Mouse (Mus musculus): ENCODE results near the gene Pak6.

Pak6 gene

DNA sequence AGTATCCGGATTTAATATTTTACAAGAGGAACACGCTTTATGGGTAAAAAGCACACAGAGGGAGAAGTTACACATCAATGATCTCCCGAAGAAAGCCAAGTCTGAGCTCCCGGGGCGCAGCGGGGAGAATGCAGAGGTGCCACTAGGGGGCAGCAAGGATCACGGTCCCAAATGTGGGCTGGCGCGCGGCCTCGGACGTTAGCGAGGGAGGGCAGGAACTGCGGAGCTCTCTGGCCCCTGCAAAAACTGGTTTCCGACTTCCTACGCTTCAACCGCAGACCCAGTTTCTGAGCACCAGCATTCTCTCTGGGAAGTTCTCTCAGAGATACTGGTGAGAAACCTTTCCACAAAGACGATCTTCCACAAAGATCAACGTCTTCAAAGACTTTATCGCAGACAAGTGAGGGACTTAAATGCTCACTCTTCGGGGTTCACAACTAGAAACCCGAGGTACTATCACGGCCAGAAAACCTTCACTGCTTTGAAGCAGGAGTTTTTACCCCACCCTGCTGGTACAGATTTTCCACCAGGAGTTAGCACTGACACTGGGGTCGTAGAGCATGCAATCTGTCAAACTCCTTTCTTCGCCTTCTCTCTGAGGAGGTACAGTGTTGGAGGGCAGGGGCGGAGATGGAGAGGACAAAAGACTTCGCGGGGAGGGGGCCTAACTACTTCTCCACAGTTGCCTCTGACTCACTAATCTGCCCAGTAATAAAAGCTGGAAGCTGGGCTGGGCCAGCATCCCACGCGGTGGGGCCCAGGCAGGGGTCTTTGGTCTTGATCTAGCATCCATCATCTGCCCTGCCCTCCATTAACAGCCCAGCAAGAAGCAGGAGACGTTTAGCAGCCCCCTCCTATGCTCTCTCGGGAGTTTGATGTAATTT is 37.3 kb downstream of the Pak6 start:
- DNase-seq: peak; percentile 84 to 87

DNA sequence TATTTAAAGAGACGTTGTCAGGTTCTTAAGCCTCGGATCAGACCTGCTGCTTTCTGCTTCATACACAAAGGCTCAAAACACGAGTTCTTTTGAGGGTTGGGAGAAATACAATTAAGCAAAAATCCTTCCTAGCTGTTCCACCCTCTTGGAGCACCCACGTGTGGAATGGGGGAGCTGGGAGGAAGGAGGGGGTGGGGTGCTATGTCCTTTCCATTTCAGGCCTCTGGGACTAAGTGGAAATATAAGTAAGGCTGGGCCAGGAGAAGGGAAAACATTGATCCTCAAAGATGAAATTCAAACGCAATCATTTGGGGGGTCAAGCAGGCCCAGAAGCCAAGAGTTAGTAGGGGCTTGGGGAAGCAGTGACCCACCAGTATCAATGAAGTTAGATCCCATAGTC is 38.1 kb downstream of the Pak6 start:
- DNase-seq: no peak

DNA sequence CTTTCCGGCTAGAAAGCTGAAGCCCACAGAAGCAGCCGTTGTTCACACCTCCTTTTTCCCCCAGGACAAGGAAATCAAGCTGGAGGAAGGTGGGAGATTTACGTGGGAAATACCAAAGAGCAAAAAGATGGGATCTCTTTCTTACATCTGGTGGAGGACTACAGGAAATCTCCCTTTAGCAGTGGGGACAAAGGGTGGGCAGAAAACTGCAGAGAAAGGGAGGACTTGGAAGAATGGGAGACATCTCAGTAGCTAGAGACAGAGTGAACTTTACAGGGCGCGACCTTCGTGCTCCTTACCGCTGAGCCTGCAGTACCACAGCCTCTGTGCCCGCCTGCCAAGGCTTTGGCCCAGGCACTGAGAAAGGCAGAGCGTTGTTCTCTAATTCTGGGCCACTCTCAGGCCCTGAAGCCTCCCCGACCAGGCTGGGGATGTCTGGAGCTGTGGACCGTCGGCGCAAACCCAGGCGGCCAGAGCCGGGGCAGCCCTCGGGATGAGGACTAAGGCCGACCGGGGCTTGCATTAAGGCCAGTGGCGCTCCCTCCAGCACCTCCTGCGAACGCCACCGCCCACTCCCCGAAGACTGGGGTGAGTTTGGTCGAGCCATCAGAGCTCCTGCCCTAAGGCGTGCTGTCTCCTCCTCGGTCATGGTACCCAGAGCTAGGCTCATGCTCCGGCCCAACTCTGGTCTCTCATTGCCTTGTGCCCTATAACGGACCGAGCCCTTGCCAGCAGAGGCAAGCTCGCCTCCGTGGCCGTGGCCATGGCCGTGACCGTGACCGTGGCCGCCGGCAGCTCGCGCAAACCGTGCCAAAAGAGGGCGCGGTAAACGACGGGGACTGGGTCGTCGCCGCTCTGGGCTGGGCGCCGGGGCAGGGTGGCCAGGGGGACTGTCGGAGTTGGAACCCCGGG is 39.1 kb downstream of the Pak6 start:
- DNase-seq: no peak

DNA sequence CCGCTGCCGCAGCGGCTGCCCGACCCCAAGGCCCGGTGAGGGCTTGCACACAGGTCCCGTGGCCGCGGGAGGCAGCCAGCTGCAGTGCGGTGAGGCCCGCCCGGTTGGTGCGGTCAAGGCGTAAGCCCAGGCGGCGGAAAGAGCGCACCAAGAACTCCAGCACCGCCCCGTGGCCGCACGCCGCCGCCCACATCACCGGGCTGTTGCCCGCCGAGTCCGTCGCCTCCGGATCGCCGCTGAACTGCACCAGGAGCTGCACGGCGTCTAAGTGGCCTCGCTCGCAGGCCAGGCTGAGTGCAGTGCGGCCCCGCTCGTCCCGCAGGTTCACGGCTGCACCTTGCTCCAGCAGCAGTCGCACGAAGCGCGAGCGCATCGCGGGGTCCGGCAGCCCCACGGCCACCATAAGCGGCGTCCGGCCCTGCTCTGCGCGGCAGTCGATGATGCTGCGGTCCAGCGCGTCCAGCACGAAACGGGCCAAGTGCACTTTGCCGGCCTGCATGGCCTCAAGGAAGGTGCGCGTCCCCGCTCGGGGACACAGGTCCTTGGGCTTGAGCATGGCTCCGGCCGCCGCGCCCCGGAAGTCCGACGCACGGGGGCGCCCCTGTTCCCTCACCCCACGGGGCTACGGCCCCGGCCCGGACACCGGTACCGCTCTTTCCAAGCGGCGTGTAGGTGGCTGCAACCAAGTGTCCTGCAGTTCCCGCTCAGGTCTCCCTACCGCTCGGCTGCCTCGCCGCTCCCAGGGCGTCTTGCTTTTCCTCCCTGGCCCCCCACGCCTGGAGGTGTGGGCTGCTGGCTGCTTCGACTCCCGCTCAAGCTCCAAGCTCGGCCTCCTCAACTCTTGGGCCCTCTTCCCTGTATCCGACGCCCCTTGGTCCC is 40.0 kb downstream of the Pak6 start:
- DNase-seq: peak; percentile 46 to 48

DNA sequence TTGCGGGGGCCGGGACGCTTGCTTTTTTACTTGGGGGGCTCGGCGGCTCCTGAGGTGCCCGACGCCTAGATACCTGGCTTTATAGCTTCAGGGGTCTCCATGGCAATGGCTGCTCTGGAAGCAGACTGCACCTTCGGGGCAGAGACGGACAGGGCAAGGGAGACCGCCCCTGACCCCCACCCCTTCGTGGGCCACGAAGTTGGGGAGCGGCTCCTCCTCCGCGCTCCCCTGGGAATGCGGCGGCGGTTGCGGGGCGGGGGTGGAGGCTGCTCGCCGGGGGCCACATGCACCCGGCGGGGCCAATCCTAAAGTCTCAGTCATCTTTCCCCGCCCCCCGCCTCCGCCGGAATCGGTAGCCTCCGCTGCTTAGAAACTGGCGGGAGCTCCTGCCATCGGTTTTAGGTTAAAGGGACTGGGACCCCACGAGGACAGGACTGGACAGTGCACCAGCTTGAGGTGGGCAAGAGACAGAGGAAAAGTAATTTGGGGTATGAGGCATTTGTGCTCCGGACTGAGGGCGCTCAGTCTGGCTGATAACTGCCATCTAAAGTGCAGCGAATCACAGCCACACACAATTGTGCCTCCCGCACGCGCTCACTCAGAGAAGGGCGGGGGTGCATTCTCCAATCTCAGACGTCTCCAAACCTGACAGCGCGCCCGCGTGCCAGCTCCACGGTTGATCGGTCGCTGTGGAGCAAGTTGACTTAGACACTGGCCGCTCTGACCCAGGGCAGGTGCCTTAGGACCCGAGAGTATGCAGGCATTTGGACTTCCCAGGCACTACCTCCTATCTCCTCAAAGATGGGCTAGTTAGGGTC is 41.0 kb downstream of the Pak6 start, which contains the start of gene Ankrd63:
Gene Ankrd63, minus strand, starts transcription at position 51 of the 818 bp plus-strand sequence.
- no peak for DNase-seq

DNA sequence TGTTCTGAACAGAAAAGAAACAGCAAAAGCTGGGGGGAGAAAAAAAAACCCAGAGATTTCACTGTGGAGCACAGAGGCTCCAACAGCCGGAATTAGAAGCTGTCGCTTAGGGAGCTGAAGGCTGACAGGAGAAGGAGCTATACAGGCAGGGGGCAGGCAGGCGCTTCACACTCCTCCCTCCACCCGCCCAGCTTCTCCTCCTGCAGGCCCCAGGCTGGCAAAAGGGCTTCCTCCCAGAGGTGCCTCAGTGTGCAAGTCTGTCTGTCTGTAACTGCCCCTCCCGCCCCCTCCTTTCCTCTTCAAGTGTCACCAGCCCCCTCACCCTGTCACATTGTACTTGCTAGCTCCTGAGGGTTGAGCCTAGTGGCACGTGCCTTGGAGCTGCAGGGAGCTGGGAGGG is 43.3 kb downstream of the Pak6 start:
- no peak for DNase-seq

DNA sequence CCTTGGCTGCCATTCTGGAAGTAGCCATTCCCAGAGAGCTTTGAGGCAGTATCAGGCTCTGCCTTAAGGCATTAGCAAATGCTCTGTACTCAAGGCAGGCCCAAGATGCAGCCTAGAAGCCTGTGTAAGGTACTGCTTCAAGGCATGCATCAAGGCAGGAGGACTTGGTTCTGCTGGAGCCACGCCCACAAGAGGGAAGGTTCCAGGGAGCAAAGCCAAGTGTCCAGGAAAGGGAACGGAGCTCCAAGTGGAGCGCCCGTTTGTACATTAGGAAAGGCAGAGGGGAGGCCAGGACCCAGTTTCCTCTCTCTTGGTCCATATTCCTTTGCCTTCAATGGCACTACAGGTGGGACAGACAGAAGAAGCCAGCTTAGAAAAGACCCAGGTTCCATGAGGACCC is 45.4 kb downstream of the Pak6 start:
- peak; percentile 36 to 52 for DNase-seq

DNA sequence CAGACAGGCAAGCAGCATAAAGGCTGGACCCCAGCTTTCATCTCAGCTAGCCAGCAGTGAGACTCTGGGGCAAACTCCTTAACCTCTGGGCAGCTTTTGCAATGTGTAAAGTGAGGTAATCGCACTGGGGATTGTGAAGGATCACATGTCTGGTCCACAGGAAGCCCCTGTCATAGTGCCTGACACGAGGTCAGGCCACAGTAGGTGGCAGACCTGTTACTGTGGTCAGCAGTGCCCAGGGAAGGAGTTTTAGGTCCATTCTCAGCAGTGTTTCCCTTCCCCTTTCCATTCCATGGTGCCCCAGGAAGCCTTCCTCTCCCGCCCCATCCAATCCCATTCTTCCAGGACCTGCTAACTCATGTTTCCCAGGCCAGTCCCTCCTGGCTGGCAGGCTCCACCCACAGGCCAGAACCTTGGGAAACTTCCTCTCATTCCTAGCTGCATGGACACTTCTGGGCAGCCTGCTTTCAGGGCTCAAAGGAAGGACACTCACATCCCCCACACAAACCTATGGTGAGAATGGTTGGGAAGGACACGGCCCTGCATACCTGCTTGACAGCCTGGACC is 46.6 kb downstream of the Pak6 start:
- no peak for DNase-seq

DNA sequence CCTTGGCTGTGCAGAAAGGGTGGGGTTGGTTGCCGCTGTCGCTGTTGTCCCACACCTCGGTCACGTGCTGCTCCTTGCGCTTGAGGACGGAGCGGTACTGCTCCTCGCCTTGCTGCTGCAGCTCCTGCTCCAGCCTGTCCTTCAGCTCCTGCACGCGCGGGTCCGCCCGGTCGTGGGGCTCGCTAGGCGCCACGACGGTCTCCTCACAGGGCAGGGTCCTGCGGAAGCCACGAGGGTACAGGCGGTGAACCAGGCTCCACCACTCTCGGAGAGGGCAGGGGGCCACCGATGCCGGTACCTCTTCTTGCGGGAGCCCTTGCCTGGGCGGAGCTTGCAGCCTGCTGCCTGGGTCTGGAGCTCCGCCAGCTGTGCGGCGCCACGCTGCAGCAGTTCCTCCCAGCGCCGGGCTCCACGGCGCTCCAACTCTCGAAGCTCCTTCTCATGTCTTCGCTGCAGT is 48.0 kb downstream of the Pak6 start:
- DNase-seq: peak; percentile 53 to 62

GRCm38 (mm10) chr2:118713631-118714030 is 50.5 kb downstream of the Pak6 start:
- no peak for DNase-seq

GRCm38 (mm10) chr2:118714230-118714629 is 51.1 kb downstream of the Pak6 start:
- no peak for DNase-seq

DNA sequence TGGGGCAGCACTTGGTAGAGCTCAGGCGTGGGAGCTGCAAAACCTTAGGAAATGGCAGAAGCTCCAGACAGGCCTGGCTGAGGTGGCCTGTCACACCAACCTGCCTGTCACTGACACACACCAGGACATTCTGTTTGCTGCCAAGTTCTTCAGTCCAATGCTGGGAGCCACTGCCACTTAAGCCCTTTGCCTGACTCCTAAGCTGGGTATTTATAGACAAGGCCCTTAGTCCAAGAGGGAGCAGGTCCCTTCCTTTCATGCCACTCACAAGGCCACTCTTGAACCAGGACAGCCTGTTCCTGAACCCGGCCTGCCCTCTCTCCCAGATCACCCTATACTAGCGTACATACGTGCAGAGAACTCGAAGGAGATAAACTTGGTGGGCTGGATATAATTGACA is 53.6 kb downstream of the Pak6 start:
- peak in 1 of 2 experiments; percentile 59 for DNase-seq

GRCm38 (mm10) chr2:118723693-118724486 is 60.8 kb downstream of the Pak6 start:
- DNase-seq: no peak

DNA sequence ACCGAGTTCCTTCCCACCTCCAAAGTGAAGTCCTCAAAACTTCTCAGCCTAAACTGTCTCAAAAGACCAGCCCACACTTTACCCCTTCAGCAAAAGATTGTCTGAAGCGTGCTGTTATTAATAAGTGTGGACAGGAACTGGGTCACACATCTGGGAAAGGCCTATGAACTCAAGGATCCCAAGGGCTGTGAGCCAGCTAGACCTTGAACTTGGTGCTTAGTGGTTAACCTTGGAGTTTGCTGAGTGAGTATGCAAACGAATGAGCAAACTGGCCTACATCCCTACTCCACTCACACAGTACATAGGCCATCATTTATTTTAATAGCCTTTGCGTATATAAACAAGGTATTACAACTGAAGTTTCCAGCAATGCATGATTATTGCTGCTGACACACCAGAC is 62.4 kb downstream of the Pak6 start:
- DNase-seq: no peak

- no peak for DNase-seq
These were observed 63.8 kb downstream of the Pak6 start for GRCm38 (mm10) chr2:118726873-118727272.

DNA sequence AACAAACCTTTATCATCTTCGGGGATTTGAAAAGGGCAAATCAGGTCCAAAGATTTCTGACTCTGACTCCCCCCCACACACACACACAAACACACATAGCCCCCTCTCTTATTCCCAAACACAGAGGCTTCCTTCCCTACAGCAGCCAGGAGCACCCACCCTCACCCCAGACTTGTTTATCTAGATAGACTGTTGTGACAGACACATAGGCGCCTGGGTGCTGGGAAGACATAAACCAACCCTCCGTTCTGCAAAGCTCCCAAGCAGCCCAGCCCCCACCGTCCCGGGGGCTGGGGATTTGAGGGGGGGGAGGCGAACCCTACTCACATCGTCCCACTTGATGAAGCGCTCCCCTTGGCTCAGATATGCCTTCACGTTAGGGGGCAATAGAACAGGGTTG is 64.8 kb downstream of the Pak6 start:
- no peak for DNase-seq

DNA sequence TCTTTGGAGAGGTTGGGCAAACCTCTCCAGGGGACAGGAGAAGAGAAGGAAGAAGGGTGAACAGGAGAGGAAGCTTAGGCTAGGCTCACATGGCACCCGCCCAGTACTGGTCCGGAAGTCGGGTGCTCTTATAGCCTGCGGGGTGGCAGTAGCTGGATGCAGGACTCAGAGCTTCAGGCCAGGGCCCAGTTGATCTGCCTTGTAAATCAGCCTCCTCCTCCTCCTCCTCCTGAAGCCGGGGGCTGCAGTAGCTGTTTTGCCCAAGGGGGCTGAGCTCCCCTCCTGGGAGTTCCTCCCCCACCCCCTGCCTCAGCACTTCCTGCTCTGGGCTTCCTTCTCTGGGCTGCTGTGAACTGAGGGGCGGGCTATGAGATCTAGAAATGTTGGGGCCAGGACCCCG is 65.2 kb downstream of the Pak6 start, which contains the start of gene Plcb2:
Gene Plcb2, minus strand, starts transcription at position 102 of the 400 bp plus-strand sequence.
- no peak for DNase-seq

DNA sequence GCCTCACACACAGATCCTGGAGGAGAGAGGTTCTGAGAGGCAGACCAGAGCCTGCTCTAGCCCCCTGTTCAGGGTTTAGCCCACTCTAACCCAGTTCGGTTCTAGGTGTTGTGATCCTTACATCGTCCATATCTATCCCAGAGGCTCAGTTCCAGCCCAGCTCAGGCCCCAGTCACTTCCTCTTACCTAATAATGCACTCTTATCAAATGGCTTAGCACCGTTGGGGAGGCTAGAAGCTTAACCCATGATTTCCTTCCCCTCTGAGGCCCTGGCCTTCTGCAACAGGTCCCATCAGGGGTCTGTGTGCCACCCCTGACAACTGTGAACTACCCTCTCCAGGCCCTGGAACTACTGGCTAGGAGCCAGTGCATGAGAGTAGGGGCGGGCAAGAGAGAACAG is 66.1 kb downstream of the Pak6 start:
- DNase-seq: no peak

DNA sequence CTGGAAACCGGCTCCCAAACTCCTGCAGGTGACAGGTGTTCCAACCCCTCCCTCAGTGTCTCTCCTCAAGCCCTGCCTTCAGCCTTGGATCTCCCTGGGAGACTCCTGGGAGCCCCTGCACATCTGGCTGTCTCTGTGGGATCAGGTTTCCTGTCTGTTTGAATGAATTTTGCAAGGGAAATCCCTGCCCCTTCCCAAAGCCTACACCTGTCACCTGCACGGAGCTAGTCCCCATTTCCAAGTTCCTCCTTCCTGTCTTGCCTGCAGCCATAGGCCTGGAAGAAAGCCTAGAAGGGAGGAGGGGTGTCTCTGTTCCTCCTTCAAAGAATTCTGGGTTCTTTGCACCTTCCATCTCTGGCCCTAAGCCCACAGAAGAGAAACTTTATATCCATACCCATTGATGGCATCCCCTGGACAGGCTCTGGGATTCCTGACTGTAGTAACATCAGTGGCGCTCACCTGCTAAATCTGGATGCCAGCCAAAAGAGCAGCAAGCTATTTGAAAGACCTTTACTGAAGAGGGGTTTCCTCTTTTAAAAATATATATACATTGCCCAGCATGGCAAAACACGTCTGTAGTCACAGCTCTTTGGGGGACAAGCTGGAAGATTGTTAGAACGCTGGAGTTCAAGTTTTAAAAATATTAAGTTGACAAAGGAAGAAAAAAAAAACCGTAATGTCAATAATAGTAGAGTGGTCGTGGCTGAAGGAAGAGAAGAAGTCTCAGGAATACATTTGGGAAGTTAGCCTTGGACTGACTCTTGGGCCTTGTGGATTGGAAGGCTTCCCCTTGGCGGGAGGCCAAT is 66.9 kb downstream of the Pak6 start:
- DNase-seq: no peak

DNA sequence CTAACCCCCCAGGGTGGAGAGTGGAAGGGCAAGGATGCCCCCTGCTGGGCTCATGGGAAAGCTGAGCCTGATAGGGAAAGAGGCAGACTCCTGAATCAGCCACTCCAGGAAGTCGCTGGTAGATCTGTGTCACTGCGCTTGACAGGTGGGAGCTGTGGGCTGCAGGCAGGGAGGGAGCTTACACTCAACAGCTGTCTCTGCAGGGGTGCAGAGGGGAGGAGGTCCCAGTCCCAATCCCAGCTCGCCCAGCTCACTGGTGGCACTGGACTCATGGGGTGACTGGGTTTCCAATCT is 67.5 kb downstream of the Pak6 start:
- peak; percentile 48 to 70 for DNase-seq
